Mouse (Mus musculus) cerebellum, postnatal 10 days (tissue): ENCODE data around the gene Gfpt2.

Experiments
- DNase-seq, 2 experiments: peaks; one replicate each; pipeline ENCODE4 v3.0.0; 2021; ENCODE audit warnings: mixed read lengths in 2 of 2

Gfpt2 gene

DNA sequence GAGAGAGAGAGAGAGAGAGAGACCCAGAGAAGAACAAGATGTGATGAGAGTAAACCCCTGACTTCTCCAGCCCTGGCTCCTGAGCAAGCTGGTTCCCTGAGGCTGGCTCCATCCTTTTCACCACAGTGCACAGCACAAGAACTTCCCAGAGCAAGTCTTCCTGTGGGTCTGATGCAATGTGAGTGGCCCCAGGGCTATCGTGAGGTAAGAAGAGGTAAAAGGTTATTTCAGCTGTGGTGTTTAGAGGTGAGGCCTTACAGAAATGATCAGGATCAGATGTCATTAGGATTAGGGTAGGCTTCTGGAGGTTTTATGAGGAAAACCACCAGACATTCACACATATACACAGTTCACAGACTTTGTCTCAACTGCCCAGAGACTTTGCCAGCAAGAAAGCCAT is 47.9 kb downstream of the Gfpt2 start:
- no peak for DNase-seq

DNA sequence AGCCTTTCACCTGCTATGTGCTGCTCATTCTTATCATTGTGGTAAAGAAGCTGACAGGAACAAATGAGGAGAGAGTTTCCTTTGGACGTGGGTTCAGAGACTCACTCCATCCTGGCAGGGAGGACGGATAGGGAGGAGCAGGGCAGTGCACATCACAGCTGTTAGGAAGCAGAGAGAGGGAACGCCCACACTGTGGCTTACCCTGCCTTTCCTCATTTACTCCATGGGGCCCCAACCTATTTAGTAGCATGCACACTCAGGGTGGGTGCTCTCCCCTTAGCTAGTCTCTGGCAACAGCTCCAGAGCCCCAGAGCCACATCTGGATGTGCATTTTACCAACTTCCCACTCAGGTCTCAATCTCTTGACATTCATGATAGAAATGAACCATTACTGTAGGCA is 48.7 kb downstream of the Gfpt2 start:
- no peak for DNase-seq

DNA sequence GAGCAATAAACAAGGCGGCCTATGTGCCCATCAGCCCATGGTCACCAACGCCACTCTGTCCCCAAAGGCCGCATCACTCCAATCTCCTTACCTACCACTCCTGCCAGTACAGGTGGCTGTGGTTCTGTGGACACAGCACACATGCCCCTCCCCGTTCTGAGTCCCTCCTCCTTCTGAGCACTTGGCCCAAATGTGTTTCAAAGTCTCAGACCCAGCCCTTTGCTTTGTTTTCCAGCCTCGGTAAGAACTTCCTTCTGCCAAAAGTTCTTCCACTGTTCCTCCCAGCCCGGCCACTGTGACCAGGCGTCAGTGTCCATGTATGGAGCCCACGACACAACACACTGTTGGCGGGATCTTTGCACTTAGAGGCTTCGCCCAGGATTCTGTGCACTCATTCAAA is 50.3 kb downstream of the Gfpt2 start:
- no peak for DNase-seq

DNA sequence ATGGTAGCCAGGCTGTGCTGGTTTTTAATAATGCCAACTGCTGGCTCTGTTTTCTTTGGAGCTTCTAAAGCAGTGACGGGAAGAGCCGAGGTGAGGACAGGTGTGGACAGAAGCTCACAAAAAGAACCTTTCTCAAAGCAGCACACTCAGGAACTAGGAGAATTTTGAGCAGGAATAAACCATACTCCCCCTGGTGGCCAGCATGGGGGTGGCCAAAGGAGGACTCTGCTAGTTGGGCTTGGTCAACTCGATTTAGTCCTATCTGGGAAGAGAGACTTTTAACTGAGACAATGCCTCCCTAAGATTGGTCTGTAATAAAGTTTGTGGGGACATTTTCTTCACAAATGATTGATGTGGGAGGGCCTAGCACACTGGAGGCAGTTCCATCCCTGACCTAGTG is 51.0 kb downstream of the Gfpt2 start:
- DNase-seq: peak; percentile 87 to 90

DNA sequence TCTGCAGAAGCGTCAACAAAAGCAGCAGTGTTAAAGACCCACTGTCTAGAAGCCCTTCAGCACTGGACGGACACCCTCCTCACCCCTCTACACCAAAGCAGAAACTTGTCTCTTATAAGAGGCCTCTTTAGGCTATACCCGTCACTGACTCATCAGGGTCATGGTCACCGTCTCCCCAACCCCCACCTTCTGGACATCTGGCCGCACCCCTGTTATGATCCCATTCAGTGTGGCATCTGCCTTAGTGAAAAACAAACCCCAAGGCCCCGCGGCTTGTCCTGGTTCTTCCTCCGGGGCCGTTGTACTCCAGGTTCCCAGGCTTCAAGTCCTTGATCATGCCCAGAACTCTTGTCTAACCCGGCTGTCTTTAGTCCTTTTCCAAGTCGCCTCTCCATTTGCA is 52.0 kb downstream of the Gfpt2 start:
- no peak for DNase-seq

DNA sequence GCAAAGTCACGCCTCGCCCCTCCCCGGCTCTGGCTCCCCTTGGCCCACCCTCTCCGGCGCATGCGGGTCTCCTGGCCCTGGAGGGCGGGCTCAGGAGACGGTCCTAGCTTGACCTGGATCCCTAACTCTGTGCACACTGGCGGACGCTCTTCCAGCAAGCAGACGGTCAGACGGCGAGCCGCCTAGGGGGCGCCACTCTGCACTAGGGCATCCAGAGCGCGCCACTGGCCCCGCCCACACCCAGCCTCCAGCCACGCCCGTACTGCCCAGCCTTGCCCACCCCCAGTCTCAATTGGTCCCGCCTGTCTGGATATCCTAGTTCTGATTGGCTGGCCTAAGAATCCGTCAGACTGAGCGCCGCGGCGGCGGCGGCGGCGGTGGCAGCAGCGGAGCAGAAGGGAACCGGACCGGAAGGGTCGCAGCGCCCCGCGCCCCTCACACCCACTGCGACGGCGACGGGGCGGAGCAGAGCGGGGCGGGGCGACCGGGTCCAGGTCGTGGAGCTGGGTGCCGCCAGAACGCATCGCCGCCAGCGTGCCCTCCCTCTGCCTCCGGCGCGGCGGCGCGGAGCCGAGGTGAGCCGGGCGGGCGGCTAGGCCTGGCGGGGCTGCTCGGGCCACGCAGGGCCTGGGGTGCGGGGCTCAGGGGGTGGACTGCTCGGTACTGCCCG is 52.6 kb downstream of the Gfpt2 start, which contains the start of gene Mapk9:
Gene Mapk9 (plus strand): TSS at position 351 of the 670 bp plus-strand sequence.
- DNase-seq: peak; percentile 99

DNA sequence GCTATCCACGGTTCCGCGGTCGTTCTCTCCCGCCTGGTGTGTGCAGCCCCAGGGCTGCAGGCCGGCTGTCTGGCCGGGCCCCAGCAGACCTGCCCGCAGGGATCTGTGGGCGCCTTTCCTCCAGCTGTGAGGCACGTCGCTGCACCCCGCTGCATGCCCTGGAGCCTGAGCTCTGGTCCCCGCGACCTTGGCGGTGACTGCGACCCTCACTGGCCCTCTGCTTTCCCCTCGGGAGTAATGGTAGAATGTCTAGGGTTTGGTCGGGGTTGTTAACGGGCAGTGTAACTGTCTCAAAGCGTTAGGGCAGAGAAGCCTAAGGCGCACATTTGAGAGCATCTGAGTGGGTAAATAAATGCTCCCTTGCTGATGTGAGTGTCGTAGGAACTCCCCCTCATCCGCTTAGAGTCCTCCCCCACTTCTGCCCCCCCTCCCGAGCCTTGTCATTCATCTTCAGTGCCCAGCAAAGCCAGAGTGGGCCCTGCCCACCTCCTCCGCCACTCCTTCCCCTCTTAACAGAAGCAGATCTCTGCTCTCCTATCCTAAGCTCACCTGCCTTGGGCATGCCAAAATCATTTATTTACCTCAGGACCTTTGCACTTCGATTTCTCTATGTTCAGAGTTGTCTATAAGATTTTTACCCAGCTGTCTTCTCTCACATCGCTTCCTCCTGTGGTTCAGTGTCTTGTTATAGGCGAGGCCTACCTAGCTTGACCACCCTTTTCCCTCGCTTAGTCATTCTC is 53.3 kb downstream of the Gfpt2 start:
- DNase-seq: peak; percentile 49 to 58

DNA sequence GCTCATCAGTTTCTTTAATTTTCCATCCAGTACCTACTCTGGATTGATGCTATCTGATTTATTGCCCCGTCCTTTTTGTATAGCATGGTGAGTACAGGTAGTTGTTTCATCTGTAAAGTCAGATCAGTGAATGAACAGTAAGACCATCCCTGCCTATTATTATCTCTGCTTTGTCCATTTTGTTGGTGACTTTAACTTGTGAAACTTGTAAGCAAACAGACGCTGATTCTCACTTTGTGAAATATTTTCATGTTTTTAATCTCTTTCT is 53.8 kb downstream of the Gfpt2 start:
- no peak for DNase-seq

DNA sequence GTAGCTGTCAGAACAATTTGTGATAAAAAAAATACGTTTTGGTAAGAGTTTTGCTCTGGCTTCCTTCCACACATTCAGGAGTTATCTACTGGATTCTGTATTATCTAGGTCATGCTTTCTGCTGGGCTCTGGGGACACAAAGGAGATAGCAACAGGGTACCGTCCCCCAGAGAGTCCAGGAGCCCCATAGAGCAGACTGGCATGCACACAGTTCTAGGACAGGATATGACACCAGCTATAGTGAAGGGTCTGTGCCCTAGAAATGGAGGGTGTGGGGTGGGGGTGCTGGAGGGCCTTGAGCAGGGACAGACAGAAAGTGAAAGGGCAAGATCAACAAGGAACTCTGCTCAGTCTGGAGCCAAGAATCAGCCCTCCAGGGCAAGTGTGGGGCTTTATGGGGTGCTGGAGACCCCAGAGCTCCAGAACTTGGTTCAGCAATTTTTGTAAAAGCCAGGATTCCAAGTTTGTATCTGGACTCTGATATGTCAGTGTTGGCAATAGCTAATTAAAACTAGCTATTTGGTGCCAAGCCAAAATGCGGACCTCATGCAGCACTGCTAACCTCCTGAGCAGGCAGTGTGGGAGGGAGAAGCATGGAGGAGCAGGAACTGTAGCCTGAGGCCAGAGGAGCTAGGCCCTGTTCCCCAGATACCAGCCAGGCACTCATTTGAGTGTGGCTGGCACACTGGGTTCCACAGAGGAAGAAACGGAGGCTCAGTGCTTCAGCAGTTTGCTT is 54.3 kb downstream of the Gfpt2 start:
- DNase-seq: peak; percentile 31 to 36

DNA sequence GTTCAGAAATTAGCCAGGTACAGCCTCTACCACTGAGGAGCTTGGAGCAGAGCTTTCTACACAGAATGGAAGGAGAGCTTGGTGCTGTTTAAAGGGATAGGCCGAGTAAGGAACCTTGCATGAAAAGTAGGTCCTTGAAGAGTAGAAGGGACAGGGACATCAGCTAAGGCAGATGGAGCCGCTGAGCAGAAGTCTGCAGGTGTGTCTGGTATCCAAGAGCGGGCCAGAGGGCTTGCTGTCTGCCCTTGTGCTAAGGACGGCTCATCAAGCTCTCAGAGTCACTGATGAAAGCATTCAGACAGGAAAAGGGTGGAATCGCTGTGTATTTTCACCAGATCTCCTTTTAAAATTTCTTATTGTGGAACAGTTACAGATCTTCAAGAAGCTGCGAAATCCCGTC is 56.4 kb downstream of the Gfpt2 start:
- DNase-seq: no peak

DNA sequence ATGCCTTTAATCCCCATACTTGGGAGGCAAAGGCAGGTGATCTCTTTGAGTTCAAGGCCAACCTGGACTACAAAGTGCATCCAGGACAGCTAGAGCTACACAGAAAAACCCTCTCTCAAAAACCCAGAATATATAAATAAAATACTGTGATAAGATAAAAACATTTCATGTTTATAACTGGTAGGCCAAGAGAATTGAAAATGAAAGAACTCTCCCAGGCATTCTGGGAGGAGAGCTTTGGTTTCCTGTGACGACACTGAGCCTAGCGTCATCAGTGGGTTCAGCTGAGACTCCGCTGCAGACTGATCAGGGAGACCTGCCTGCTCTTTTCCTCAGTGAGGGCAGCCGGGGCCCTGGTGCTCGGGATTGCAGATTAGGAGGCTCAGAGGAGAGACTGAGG is 61.2 kb downstream of the Gfpt2 start:
- DNase-seq: no peak

DNA sequence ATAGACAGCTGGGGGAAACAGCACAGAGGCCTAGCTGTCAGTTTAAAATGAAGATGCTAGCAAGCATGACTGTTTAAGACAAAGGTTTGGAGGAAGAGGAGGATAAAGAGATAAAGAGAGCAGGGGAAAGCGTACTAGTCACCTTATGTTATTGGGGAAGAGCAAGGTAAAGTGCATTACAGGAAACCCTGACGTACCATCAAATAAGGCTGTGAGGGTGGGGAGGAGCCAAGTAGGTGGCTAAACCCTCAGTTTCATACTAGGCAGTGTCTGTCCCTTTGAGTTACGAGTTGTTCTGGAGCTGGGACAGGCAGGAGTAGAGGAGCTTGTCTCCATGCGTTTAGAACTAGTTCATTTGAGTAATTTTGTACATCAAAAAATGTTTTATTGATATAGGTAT is 67.2 kb downstream of the Gfpt2 start:
- no peak for DNase-seq

DNA sequence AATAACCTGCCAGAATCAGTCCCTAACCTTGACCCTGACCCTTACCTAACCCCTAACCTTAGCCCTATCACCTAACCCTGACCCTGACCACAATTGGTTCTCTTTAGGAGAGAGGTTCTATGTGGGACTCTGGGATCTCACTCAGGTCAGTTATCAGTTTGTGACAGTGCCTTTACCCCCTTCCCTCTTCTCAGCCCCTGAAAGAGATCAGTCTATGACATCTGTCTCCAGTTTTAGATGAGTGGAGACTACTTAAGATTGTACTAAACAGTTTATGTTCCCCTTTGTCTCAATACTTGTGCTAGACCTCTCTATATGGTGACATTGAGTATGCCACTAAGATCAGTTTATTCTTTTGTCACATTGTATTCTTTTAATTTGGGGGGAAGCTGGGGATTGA is 69.9 kb downstream of the Gfpt2 start:
- no peak for DNase-seq

DNA sequence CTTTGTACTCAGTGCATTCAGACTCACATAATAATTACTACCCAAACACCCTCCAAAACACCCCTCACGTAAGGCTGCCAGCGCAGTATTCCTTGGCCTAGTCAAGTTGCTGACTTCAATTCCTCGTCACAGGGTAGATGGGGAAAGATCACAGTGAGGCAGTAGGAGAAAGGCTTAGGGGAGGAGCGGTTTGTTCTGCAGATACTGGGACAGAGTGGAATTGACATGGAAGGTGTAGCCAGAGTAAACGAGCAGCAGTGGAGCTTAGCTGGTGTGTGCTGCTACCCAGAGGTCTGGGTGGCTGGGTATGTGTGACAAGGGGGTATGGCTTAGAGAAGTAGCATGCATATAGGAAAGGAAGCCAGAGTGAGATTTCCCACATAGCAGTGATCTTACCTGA is 73.3 kb downstream of the Gfpt2 start:
- no peak for DNase-seq

DNA sequence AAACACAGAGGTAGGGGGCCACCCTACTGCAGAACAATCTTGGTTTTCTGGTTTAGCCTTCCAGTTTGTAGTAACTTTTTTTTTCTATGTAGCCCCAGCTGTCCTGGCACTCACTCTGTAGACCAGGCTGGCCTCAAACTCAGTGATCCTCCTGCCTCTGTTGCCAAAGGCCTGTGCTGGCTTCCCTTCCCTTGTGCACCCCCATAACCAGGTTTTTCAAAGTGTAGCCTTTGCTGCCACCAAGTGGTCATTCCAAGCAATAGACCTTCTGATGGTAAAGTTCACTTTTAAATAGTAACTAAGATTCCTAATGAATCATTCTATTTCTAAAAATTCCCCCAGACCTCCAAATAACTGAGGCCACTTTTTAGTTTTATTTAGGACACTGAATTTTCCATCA is 75.8 kb downstream of the Gfpt2 start:
- DNase-seq: peak; percentile 76 to 78

DNA sequence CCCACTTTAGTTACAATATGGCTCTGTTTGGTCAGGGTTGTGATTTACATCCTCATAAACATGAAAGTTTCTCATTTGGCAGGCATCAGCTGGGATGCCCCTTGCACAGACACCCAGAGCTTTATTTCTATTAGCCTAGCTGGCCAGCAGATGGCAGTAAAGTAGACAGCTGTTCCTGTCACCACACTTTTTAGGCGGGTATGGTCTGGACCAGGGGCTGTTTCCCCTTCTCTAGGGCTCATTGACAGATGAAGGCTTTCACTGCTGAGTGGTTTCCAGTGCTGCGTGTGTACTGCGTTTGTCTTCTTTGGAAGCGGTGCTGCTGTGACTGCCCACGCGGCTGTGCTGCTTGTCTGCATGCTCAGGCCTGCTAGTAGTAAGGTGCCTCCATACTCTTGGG is 77.9 kb downstream of the Gfpt2 start:
- DNase-seq: peak; percentile 87 to 89

DNA sequence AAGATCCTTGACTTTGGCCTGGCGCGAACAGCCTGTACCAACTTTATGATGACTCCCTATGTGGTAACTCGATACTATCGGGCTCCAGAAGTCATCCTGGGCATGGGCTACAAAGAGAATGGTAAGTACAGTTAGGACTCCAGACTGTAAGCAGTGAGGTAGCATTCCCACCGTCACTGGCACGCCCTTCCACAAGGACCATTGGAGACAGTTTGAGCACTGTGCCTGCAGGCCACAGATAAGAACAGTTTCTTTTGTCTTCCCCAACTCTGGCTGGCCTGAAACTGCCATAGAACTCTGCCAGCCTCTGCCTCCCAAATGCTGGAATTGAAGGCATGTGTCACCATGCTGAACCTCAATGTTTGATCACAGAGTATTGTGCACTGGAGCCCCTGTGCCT is 78.8 kb downstream of the Gfpt2 start:
- DNase-seq: no peak

DNA sequence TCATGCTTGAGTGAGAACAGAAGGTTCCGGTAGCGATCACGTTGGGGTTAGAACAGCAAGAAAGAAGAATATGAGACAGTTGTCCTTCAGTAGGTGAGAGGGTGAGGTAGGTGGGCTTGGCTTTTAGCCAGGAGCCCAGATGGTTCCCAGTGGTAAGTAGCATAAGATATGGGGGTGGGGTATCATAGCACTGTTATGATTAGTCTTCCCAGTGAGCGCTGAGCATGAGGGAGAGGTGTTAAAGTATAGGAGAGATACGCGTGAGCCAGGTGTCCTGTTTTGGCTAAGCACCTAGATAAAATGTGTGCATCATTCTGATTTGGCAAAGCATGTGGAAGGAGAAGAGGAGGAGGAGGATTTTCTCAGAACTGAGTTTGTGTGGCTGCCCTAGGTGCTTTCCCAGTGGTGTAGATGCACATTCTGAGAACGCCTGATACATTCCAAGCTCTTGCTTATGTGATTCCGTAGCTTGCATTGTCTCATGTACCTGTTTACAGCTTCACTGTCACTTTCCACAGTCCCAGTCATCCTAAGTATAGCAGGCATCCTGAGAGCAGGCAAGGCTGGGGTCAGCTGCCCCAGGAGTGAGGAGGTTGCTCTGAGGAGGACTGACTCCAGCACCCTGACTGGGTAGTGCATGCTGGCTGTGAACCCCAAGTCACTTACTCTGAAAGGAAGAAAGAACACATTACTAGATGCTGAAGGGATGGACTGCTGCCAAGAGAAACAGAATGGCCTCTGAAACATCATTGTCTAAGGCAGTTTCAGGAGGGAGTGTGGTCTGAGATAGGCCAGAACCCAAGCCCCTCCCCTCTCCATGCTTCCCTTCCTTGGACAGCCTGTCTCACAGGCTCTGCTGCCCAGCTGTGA is 83.2 kb downstream of the Gfpt2 start:
- DNase-seq: peak; percentile 88 to 90

DNA sequence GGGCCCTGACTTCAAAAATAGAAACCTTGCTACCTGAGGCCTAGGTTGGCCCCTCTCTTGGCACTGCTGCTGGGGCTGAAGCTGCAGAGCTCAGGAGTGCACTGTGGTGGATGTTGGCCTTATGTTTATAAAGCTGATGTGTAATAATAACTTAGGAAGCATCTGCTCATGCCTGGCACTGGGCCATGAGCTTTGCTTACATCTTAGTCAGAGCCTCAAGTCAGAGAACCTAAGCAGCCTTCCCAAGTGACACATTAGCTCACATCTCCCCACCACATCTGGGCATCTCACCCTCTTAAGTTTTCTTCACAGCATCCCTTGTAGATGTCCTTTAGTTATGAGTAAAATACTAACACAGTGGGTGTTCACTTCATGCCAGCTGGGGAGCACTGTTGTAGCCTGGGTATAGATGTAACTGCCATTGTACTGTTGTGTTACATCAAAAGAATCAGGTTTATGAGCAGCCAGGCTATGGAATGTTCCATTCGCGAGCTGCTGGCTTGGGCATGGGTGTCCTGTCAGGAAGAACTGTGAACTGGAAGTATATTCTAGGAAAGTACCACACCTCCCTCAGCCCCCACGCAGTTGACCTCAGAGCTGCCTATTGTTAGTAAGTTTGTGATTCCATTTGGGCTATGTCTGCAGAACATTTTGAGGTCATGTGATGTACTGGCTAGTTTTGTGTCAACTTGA is 86.1 kb downstream of the Gfpt2 start:
- DNase-seq: no peak

DNA sequence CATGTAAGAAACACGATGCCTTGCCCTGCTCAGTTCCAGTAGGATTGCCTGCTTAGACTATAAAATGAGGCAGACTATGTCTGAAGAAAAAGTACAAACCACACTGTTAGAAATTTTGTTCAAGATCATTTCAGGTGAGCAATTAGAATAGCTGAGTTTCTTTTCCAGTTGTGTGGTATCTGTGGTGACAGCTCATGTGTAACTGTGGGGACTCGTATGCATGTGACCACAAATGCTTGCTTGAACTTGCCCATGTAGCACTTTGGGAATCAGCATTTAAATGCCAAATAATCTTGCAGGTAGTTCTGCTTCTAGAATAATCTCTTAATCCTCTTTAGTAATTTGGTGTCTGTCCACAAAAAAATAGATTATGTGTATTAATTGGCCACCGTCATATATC is 89.4 kb downstream of the Gfpt2 start:
- no peak for DNase-seq
